Mouse (Mus musculus): ENCODE measurements around the gene Mroh8.

GRCm38 (mm10) chr2:157325238-157325637, 45.9 kb upstream of the Mroh8 start:
- no peak for TF ChIP-seq CTCF (IDR thresholded peaks at IDR 0.05; ENCODE audit: low read depth, low read length)
- TF ChIP-seq POLR2A (IDR thresholded peaks at IDR 0.05; ENCODE audit: extremely low read depth, insufficient read depth, low read length) = no peak

All from liver, adult 2 months (tissue).